Mouse (Mus musculus) gastrocnemius, postnatal 14 days (tissue): ENCODE measurements around the gene Pip4k2a. TPM values are rescaled to one million over a fixed set of nuclear protein-coding genes. Genes with fewer than 3 reads are reported as not detected.
"Not testable (repeated sequence)": the region's sequence is repeated elsewhere in the genome, so short reads cannot be mapped to it uniquely, and the experiment has no call there.

Source experiments
- DNase-seq: peaks from one replicate; pipeline ENCODE4 v3.0.0; 2021; ENCODE audit warnings: mixed read lengths
- intact Hi-C: fragments of 180-260 bp; cut with DNase I; formaldehyde crosslinking; loops from one replicate; pipeline ENCODE4 v1.15.1; 2025; ENCODE audit warnings: low total_unique reads
- long read RNA-seq, 2 experiments: library from polyadenylated mRNA; stranded (forward); transcript quantifications; one replicate each; pipeline ENCODE4 v2.0.0; 2021
- total RNA-seq, 2 experiments: library from RNA; stranded (reverse); gene quantifications; 2 replicates each; pipeline ENCODE4 v1.2.3; 2021

The Pip4k2a gene
- 1 to 10 TPM; 6.9 to 8.0 TPM for total RNA-seq
- long read RNA-seq, experiment 1, transcript Pip4k2a-201 (10 exons, 3,477 nt) = major isoform, 7 of 8 reads
- long read RNA-seq, experiment 1, partial matches to known transcripts = 0 of 8 reads
- long read RNA-seq, experiment 1, other reads (novel, unspliced or antisense) = 1 of 8 reads
- long read RNA-seq, experiment 2, transcript Pip4k2a-201 (10 exons, 3,477 nt) = major isoform, 9 of 13 reads
- long read RNA-seq, experiment 2, partial matches to known transcripts = 0 of 13 reads
- long read RNA-seq, experiment 2, other reads (novel, unspliced or antisense) = 4 of 13 reads

- DNase-seq = peak; percentile 95
- intact Hi-C loops = loop anchor here (5.0 kb wide), 1 partner anchor 126 kb away; no protein-coding TSS in a partner anchor
Measured at GRCm38 (mm10) chr2:18998054-18998478, at the start of gene Pip4k2a, which contains the start of gene 4930426L09Rik. Gene Pip4k2a (minus strand): TSS chr2:18998126. Gene 4930426L09Rik (plus strand): TSS chr2:18998343.

- no peak for DNase-seq
- intact Hi-C loops = no loop called here
Measured at GRCm38 (mm10) chr2:19037907-19038570, 40.1 kb upstream of the Pip4k2a start.

DNA sequence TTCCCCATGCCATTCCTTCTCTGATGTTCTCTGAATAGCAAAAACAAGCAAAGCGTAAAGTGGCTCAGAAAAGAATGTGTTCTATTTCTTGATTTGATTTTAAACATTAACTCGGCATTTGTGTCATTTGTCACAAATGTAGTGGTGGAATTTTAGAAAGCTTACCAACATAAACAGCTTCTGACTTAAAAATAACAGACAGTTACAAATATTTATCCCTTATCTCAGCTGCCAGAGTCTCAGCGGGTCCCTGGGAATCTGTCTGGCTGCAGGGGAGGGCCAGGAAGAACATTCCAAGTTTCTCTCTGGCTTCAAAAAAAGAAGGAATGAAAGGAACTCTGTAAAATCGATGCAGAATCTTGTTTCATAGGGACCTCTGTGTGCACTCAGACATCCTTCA lies 39.5 kb upstream of the Pip4k2a start:
- no peak for DNase-seq
- intact Hi-C loops = no loop called here

- intact Hi-C loops = no loop called here
- no peak for DNase-seq
Measured at GRCm38 (mm10) chr2:19024807-19025206, 26.9 kb upstream of the Pip4k2a start.

GRCm38 (mm10) chr2:19018034-19018433 lies 20.1 kb upstream of the Pip4k2a start:
- intact Hi-C loops = no loop called here
- no peak for DNase-seq

GRCm38 (mm10) chr2:19016839-19017238 lies 18.9 kb upstream of the Pip4k2a start:
- intact Hi-C loops = no loop called here
- DNase-seq = no peak

- intact Hi-C loops = no loop called here
- no peak for DNase-seq
Measured at GRCm38 (mm10) chr2:19016348-19016747, 18.4 kb upstream of the Pip4k2a start.

DNA sequence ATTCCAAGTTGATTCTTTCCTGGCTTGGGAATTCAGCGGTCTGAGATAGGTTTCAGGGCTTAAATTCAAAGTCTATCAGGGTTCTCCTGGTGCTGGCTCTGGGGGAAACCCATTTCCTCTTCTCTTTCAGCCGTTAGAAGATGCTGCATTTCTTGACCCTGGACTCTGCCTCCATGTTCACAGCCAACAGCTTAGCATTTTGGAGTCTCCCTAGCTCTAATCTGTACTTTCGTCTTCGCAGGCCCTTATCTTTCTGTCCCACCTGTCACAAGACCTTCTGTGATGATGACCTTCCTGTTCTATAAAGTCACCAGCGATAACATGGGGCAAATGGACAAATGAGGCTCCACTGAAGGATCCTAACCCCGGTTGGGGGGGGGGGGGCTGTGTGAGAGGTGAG lies 13.5 kb upstream of the Pip4k2a start:
- intact Hi-C loops = no loop called here
- no peak for DNase-seq

GRCm38 (mm10) chr2:19010541-19010940 lies 12.6 kb upstream of the Pip4k2a start:
- intact Hi-C loops, DNase-seq: not testable (repeated sequence)

DNA sequence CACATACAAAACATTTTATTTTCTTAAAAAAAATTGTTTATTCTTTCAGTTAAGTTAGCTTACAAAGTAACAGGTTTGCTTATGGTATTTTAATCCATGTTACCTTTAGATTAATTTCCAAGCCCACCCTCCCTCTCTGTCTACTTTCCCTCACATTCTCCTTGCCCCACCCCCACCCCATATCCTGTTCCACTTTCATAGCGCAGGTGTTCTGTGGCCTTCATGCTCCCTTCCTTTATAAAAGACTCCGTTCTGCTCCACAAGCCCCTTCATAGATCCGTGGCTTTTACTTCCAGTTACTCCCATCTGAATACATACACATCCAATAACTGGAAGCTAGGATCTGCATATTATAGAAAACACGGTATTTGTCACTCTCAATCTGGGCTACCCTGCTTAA lies 9.7 kb upstream of the Pip4k2a start:
- intact Hi-C loops = no loop called here
- DNase-seq = no peak

- intact Hi-C loops = no loop called here
- no peak for DNase-seq
Measured at GRCm38 (mm10) chr2:19006124-19006523, 8.2 kb upstream of the Pip4k2a start.

GRCm38 (mm10) chr2:19004801-19005200 lies 6.9 kb upstream of the Pip4k2a start:
- peak; percentile 9 for DNase-seq
- intact Hi-C loops = no loop called here

DNA sequence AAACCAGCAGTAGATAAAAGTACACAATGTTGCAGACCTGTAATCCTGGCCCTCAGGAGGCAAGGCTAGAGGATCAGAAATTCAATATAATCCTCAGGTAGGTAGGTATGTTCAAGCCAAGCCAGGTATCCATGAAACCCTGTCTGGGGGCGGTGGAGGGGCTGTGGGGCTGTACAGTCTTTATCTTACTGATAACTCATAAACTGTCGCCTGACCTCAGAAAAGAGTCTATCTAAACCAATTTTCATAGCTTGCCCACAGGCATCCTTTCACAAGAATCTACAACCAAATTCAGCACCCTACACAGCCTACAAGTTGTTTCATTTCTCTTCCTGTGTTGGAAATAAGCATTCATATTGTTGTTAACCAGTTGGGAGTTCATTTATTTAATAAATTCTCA lies 1.5 kb upstream of the Pip4k2a start:
- intact Hi-C loops = loop anchor here (5.0 kb wide), 1 partner anchor 127 kb away; no protein-coding TSS in a partner anchor

DNA sequence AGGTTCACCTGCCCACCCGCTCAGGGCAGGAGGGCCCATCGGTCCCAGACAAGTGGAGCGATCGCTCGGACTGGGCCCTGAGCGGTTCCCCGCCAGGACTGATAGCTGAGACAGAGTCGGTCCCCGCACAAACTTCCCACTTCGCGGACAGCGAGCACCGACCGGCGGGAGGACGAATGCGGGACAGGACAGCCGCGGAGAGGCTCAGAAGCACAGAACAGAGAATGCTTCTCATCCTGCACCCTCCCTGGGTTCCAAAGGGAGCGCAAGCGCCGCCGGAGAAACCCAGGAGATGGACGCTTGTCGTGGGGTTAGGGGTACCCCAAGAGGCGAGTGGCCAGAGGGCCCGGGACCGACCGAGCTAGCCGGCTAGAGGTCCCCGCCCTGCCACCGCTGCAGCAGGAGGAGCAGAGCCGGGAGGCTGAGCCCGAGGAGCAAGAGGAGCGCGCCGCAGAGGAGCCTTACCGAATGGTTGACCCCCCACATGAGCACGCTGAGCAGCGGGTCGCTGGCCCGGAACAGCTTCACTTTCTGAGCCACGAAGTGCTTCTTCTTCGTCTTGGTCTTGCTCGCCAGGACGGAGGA lies 447 bp downstream of the Pip4k2a start:
- peak; percentile 53 for DNase-seq
- intact Hi-C loops = loop anchor here (5.0 kb wide), 1 partner anchor 125 kb away; no protein-coding TSS in a partner anchor

More for the DNA sequence above, 1.5 kb upstream of the Pip4k2a start:
- DNase-seq = no peak

DNA sequence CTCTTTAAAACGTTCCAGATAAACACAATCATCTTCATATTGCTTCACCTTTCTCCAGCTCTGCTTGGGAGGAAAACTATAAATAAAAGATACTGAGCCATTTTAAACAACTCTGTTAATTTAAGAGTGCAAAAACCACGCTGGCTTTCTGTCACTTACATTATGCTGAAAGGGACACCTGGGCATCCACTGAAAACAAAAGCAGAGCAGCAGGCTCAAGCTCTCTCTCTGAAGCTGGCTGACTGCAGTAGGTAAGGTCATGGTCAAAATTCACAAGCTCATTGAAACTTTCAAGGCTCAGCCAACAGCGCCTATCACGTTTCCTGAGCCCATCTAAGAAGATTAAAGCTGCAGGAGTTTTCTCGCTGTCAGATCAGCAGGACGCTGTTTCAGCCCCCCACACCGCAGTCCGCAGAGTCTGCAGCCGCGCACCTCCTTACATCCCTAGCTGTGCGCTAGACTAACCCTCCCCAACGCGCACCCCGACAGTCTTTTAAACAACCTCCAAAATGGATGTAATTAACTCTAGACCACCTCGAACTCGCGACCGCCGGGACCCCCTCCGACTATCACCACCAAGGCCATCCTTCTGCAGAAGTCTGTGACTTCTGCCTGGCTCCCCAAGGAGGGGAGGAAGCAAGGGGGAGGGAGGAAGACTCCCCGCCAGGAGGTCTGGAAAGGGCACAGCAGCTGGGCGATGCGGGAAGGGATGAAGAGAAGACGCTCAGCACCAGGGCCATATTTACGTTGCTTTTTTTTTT lies 1.3 kb downstream of the Pip4k2a start:
- DNase-seq = peak; percentile 12
- intact Hi-C loops = loop anchor here (5.0 kb wide), 1 partner anchor 124 kb away; no protein-coding TSS in a partner anchor

DNA sequence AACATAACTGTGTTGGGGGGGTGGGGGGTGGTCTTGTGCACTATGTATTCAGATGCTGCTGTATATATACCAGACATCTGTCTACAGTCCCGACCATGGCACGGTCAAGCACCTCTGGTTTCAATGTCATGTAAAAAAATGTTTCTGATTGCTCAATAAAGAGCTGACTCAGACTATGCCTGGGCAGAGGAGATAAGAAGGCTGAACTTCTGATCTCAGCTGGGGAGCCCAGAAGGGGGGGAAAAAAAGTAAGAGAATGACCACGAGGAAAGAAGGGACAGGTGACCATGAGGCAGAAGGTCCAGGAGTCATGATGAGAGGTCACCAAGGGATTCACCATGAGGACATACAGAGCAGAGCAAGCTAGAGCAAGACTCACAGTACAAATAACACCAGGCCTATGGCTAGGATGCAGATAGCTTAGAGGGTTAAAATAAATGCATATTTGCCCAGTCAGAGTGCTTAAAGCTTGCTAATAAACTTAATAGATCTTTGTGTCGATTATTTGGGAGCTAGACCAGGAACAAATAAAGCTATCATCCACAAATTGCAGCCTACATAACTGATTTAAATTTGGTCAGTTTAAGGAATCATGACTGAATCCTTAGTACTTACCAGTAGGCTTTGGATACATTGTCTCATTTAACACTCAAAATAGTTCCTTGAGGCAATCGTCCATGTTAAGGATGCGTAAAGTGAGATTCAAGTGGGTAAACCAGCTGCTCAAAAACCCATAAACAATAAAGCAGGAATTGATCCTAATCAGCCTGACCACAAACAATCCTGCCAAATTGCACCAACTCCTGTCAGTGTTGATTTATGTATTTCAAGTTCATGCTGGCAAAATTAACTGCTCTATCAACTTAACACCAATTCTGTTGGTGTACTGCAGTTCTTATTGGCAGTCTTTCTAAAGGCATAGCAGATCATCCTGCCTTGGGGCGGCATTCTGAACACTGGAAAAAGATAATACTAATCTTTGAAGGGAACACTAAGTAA lies 5.1 kb downstream of the Pip4k2a start:
- no peak for DNase-seq
- intact Hi-C loops = no loop called here

DNA sequence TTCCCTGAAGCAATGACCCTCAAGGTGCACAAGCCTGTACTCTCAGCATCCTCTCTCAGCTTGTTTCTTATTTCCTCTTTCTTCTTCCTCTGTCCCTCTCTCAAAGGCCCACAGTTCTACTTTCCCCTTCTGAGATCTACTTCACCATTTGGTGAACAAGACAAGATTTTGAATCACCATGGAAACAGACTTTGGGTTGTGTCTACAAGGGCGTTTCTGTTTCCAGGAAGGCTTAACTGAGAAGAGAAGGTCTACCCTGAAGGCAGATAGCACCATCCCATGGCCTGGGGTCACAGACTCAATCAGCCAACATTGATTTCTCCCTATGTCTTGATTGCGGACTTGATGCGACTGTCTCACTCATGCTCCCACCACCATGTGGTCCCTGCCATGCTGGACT lies 9.0 kb downstream of the Pip4k2a start:
- no peak for DNase-seq
- intact Hi-C loops = no loop called here

GRCm38 (mm10) chr2:18985506-18985905 lies 12.4 kb downstream of the Pip4k2a start:
- intact Hi-C loops = no loop called here
- no peak for DNase-seq
